Mouse (Mus musculus) B cell, adult 67 days (primary cell): ENCODE data around the gene Patz1. TPM values are rescaled to one million over a fixed set of nuclear protein-coding genes. Genes with fewer than 3 reads are reported as not detected.

Experiments used
- total RNA-seq, 2 experiments: library from RNA; stranded (reverse); gene quantifications; 4 replicates each; pipeline ENCODE4 v1.2.4; 2023

Patz1 gene
- 10 to 100 TPM; 82.9 to 86.4 TPM for total RNA-seq

DNA sequence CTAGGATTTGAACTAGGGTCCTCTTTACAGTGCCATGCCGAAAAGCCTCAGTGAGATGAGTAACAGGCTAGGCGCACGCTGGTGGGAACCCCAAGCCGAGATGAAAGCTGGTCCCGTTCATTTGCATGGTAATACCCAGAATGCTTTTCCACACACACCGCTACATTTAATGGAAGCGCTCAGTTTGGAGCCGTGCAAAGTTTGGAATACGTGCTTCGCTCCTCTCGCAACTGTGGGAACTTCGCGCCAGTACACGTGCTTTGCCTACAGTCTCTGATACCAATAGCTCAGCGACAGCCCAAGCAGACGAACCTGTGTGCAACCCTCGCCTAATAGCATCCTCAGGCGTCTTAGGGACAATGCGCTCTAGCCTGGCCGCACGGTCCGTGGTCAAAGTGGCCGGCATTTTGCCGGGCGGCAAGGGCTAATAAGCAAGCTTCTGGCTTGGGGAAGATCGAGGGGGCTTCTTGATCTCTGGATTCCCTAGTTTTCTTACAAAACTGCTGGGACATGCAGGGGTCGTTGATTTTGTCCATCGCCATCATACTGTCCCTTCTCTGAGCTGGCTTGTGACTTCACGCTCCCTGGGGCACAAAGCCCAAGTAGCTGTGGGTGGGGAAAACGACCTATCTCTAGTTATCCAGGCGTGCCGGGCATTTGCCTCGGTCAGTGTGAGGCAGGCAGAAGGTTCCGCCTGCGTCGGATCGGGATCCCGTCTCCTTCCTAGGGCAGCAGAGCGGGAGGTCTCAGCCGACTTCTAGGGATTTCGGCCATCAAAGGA is at the start of gene Patz1:
Patz1 (plus strand) TSS at position 354 of the 781 bp plus-strand sequence.

DNA sequence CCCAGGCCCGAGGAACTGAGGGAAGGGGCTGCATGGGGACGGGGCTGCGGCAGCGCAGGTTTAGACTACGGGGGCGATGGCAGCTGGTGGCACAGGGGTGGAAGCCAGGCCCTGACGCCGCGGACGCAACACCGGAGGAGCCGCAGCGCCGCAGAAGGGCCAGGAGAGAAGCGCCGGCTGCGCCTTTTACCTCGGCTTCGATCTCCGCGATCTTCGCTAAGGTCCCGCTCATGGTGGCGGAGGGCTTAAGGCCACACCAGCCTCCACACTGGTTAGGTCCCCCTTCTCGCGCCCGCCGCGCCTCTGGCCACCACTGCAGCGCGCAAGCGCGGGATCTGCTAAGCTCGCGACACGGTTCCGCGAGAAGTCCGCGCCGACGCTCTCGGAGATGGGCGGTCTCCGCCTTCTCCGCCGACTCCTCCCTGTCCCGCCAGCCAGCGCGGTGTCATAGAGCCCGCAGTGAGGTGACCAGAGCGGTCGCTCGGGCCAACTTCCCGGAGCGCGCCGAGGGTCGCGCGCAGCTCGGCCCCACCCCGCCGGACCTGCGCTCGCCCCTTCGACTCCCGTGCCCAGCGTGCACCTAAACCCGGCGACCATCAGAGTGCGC is 22.5 kb upstream of the Patz1 start, which contains the start of gene Drg1:
Drg1 (minus strand) TSS at position 337 of the 607 bp plus-strand sequence.

DNA sequence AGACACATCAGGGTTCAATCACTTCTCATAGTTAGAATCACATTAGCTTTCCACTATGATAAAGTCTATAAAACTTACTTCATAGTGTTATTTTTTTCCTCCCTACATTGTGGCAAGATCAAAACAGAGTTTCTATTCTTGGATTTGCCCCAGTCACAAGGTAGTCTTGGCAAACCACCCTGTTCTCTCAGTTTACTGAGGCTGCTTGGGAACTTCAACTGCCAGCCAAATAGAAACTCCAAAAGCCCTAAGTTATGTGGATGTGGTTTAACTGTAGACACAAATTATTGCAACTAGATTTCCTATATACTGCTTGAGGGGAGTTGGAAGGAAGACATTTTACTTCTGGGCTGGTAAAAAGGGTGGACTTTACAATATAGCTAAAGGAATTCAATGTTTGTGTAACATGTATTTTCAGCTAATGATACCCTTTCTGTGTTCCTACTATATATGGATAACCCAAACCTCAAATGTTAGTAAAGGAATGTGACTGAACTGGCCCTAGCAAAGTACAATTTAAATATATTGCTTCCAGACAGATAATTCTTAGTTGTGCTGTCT is 41.3 kb downstream of the Patz1 start, which contains the start of gene Pik3ip1:
Pik3ip1 (plus strand) TSS at position 511 of the 561 bp plus-strand sequence.

Other genes with a start within 250 kb of the Patz1 start
- 100 to 1,000 TPM; 273 to 305 TPM for gene Sfi1, start 95.4 kb upstream of the Patz1 start, total RNA-seq
- gene Eif4enif1, start 86.5 kb upstream of the Patz1 start, total RNA-seq, result 100 to 1,000 TPM; 112 to 115 TPM
- 10 to 100 TPM; 67.9 to 78.4 TPM for gene Drg1, start 22.5 kb upstream of the Patz1 start, total RNA-seq
- gene Pik3ip1, start 41.5 kb downstream of the Patz1 start, total RNA-seq, result 100 to 1,000 TPM; 130 to 202 TPM
- gene Limk2, start 120.3 kb downstream of the Patz1 start, total RNA-seq, result 10 to 100 TPM; 91.0 to 96.6 TPM
- 10 to 100 TPM; 17.1 to 17.6 TPM for gene Rnf185, start 163.5 kb downstream of the Patz1 start, total RNA-seq
- gene Pla2g3, start 199.4 kb downstream of the Patz1 start, total RNA-seq, result under 1 TPM in 1 of 2 experiments, not detected in 1; 0.21 TPM
- not detected for gene Inpp5j, start 215.9 kb downstream of the Patz1 start, total RNA-seq
- gene Selenom, start 225.8 kb downstream of the Patz1 start, total RNA-seq, result 1 to 10 TPM in 1 of 2 experiments, not detected in 1; 1.2 TPM